Mouse (Mus musculus): ENCODE measurements around the gene Timm23. TPM values are rescaled to one million over a fixed set of nuclear protein-coding genes. Genes with fewer than 3 reads are reported as not detected.
A peak's percentile ranks its signal among the peaks of the same experiment; 100 is the strongest.
"Not testable (repeated sequence)": the region's sequence is repeated elsewhere in the genome, so short reads cannot be mapped to it uniquely, and the experiment has no call there.

Timm23 gene
- polyA plus RNA-seq, 1 experiment from 2014 or later: 350 TPM

- no peak overlapping the region for H3K4me2 ChIP-seq (ENCODE audit: low read depth, low read length)
- no peak overlapping the region for H3K4me3 ChIP-seq (ENCODE audit: low read length)
- no peaks in the 10 kb centered on the region for H3K9me3 ChIP-seq (ENCODE audit: control insufficient read depth, low read length)
- H3K27ac ChIP-seq (ENCODE audit: low read length): no peak overlapping the region
- H3K9ac ChIP-seq (ENCODE audit: low read depth, low read length): no peak overlapping the region
- no peak for ATAC-seq
- H3K4me1 ChIP-seq (ENCODE audit: control insufficient read depth, insufficient read depth, low read length): no peaks in the 10 kb centered on the region
- no peaks in the 10 kb centered on the region for H3K36me3 ChIP-seq (ENCODE audit: control insufficient read depth, insufficient read depth, low read length)
- no peaks in the 10 kb centered on the region for H3K27me3 ChIP-seq (replicated peaks; ENCODE audit: control insufficient read depth, insufficient read depth, low read length)
These were observed 57.0 kb downstream of the Timm23 start for GRCm38 (mm10) chr14:32144734-32145133.

GRCm38 (mm10) chr14:32141723-32142122, 60.0 kb downstream of the Timm23 start, which contains the start of gene Msmb:
Gene Msmb (plus strand): TSS chr14:32142023.
- H3K27ac ChIP-seq (ENCODE audit: low read length): no peak within 1 kb of the TSS
- no peaks in the 10 kb centered on the region for H3K36me3 ChIP-seq (ENCODE audit: control insufficient read depth, insufficient read depth, low read length)
- H3K4me1 ChIP-seq (ENCODE audit: control insufficient read depth, insufficient read depth, low read length): no peaks in the 10 kb centered on the region
- no peak within 1 kb of the TSS for H3K4me3 ChIP-seq (ENCODE audit: low read length)
- H3K27me3 ChIP-seq (replicated peaks; ENCODE audit: control insufficient read depth, insufficient read depth, low read length): no peaks in the 10 kb centered on the region
- H3K9me3 ChIP-seq (ENCODE audit: control insufficient read depth, low read length): no peaks in the 10 kb centered on the region
- no peak within 1 kb of the TSS for H3K4me2 ChIP-seq (ENCODE audit: low read depth, low read length)
- 83% methylated on average over 5 of the region's 5 CpGs for WGBS
- no peak within 1 kb of the TSS for H3K9ac ChIP-seq (ENCODE audit: low read depth, low read length)
- ATAC-seq: no peak

- Histone ChIP-seq H3K4me1 (ENCODE audit: control insufficient read depth, insufficient read depth, low read length) (no peaks in the 10 kb centered on the region), H3K9me3 (ENCODE audit: control insufficient read depth, low read length) (no peaks in the 10 kb centered on the region)
These were observed 61.2 kb downstream of the Timm23 start for GRCm38 (mm10) chr14:32140359-32140965.

GRCm38 (mm10) chr14:32136467-32136866, 65.2 kb downstream of the Timm23 start:
- ATAC-seq; H3K9me3 ChIP-seq (ENCODE audit: control insufficient read depth, low read length); H3K9ac ChIP-seq (ENCODE audit: low read depth, low read length); H3K4me2 ChIP-seq (ENCODE audit: low read depth, low read length); H3K4me1 ChIP-seq (ENCODE audit: control insufficient read depth, insufficient read depth, low read length); H3K36me3 ChIP-seq (ENCODE audit: control insufficient read depth, insufficient read depth, low read length); H3K27ac ChIP-seq (ENCODE audit: low read length); H3K4me3 ChIP-seq (ENCODE audit: low read length); H3K27me3 ChIP-seq (replicated peaks; ENCODE audit: control insufficient read depth, insufficient read depth, low read length): not testable (repeated sequence)
- 60% methylated on average over 3 of the region's 3 CpGs for WGBS

More at GRCm38 (mm10) chr14:32140359-32140965, 61.2 kb downstream of the Timm23 start:
- H3K4me3 ChIP-seq (ENCODE audit: low read length): no peak overlapping the region
- WGBS: 82% methylated on average over 5 of the region's 5 CpGs
- H3K9ac ChIP-seq (ENCODE audit: low read depth, low read length): no peak overlapping the region
- no peak for ATAC-seq
- no peaks in the 10 kb centered on the region for H3K27me3 ChIP-seq (replicated peaks; ENCODE audit: control insufficient read depth, insufficient read depth, low read length)
- no peak overlapping the region for H3K27ac ChIP-seq (ENCODE audit: low read length)
- no peaks in the 10 kb centered on the region for H3K36me3 ChIP-seq (ENCODE audit: control insufficient read depth, insufficient read depth, low read length)
- no peak overlapping the region for H3K4me2 ChIP-seq (ENCODE audit: low read depth, low read length)

- WGBS: 26% methylated on average over 2 of the region's 2 CpGs
- Histone ChIP-seq H3K4me1 (ENCODE audit: control insufficient read depth, insufficient read depth, low read length) (peaks cover 8% of the 10 kb centered on the region), H3K27me3 (replicated peaks; ENCODE audit: control insufficient read depth, insufficient read depth, low read length) (no peaks in the 10 kb centered on the region), H3K27ac (ENCODE audit: low read length) (peak overlapping the region; percentile 23; the same call in 1 of the 2 replicates), H3K4me2 (ENCODE audit: low read depth, low read length) (no peak overlapping the region), H3K9ac (ENCODE audit: low read depth, low read length) (no peak overlapping the region), H3K9me3 (ENCODE audit: control insufficient read depth, low read length) (no peaks in the 10 kb centered on the region), H3K4me3 (ENCODE audit: low read length) (no peak overlapping the region), H3K36me3 (ENCODE audit: control insufficient read depth, insufficient read depth, low read length) (no peaks in the 10 kb centered on the region)
- 0 out of 2 replicates have a peak, but pooled peaks have one; percentile 26 for ATAC-seq
These were observed 67.4 kb downstream of the Timm23 start for GRCm38 (mm10) chr14:32134293-32134692.

GRCm38 (mm10) chr14:32131836-32132235, 69.9 kb downstream of the Timm23 start:
- Histone ChIP-seq H3K4me3 (ENCODE audit: low read length) (no peak overlapping the region), H3K9me3 (ENCODE audit: control insufficient read depth, low read length) (no peaks in the 10 kb centered on the region), H3K27ac (ENCODE audit: low read length) (no peak overlapping the region), H3K4me2 (ENCODE audit: low read depth, low read length) (no peak overlapping the region), H3K36me3 (ENCODE audit: control insufficient read depth, insufficient read depth, low read length) (no peaks in the 10 kb centered on the region), H3K9ac (ENCODE audit: low read depth, low read length) (no peak overlapping the region), H3K4me1 (ENCODE audit: control insufficient read depth, insufficient read depth, low read length) (peaks cover 8% of the 10 kb centered on the region), H3K27me3 (replicated peaks; ENCODE audit: control insufficient read depth, insufficient read depth, low read length) (no peaks in the 10 kb centered on the region)
- no peak for ATAC-seq
- WGBS: 44% methylated on average over 4 of the region's 4 CpGs

Other genes starting within 250 kb of the Timm23 start
- 0.02 and 0.05 TPM in 2 replicates for gene Galnt15, start 172.9 kb downstream of the Timm23 start, polyA plus RNA-seq (2015; fragmentation: Nextera tagmentation; extraction: Ambion mirVana)
- 30.5 and 41.1 TPM in 2 replicates for gene Oxnad1, start 116.5 kb downstream of the Timm23 start, polyA plus RNA-seq (2015; fragmentation: Nextera tagmentation; extraction: Ambion mirVana)
- gene Dph3, start 116.2 kb downstream of the Timm23 start, polyA plus RNA-seq (2015; fragmentation: Nextera tagmentation; extraction: Ambion mirVana): 91.4 and 104 TPM in 2 replicates
- not detected in 2 replicates for gene Msmb, start 59.9 kb downstream of the Timm23 start, polyA plus RNA-seq (2015; fragmentation: Nextera tagmentation; extraction: Ambion mirVana)
- 208 and 249 TPM in 2 replicates for gene Ncoa4, start 42.0 kb downstream of the Timm23 start, polyA plus RNA-seq (2015; fragmentation: Nextera tagmentation; extraction: Ambion mirVana)
- gene Parg, start 51 bp upstream of the Timm23 start, polyA plus RNA-seq (2015; fragmentation: Nextera tagmentation; extraction: Ambion mirVana): 24.7 and 28.2 TPM in 2 replicates
- gene Ogdhl, start 120.1 kb upstream of the Timm23 start, polyA plus RNA-seq (2015; fragmentation: Nextera tagmentation; extraction: Ambion mirVana): 20.7 and 24.2 TPM in 2 replicates
- not detected in 2 replicates for gene 1700024G13Rik, start 186.5 kb upstream of the Timm23 start, polyA plus RNA-seq (2015; fragmentation: Nextera tagmentation; extraction: Ambion mirVana)

Measured in intestine, embryonic 16.5 days (tissue).